Mouse (Mus musculus) heart, postnatal 4 days (tissue): ENCODE results near the gene Olfr1062. TPM values are rescaled to one million over a fixed set of nuclear protein-coding genes. Genes with fewer than 3 reads are reported as not detected.
A peak's percentile ranks its signal among the peaks of the same experiment; 100 is the strongest.
"Not testable (repeated sequence)": the region's sequence is repeated elsewhere in the genome, so short reads cannot be mapped to it uniquely, and the experiment has no call there.

ENCODE experiments used
- DNase-seq: peaks from one replicate; pipeline ENCODE4 v3.0.0; 2021
- total RNA-seq, 2 experiments: library from RNA; stranded (reverse); gene quantifications; 2 replicates each; pipeline ENCODE4 v1.2.3; 2021

The Olfr1062 gene
- total RNA-seq, result not detected

DNA sequence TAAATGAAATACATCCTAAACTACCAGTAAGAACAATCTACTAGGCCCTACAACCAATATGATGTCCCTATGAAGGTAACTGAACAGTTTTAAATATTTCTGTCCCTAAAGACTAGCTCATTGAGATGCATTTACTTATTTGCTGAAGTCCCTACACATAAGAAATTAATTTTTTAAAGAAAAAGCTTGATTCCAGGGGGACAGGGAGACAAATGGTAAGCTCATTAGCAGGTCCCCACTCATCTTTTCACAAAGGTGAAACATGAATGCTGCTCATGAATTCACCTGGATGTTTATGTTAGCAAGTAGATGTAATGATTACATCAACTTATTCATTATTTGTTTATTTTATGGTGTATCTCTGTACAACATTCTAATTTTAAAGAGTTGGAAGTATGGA, at the start of gene Olfr1062:
TSS of gene Olfr1062 (minus strand) at position 101 of the 400 bp plus-strand sequence.
- DNase-seq, result not testable (repeated sequence)

DNA sequence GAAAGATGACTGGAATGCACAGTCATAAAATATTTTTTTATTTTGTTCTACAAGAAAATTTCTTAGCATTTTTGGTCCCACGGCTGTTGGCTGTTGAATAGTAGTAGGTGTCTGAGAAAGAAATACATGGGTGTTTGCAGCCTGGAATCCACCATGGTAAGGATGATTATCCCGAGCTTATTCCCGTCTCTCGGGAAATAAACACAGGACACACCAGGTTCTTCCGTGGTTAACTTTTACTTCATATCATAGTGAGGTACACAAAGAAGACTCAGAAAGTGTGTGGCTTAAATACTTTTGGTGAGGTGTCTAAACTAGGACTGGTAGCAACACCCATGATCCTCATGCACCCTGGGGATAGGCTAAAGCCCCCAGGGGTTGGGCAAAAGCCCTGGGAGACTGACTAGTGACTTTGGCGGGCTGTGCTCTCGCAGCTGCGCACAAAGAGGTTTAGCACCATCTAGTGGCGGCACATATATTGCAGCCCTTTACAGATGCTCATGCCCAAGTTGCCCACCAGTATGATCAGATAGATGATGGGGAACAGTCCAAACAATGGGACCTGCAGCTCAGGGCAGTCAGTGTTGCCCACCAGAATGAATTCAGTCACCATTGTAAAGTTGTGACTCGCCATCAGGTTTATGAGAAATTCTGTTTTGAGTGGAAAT, 38.0 kb upstream of the Olfr1062 start:
- DNase-seq, result peak; percentile 59

GRCm38 (mm10) chr2:86460434-86460833, 33.9 kb upstream of the Olfr1062 start:
- DNase-seq, result no peak

GRCm38 (mm10) chr2:86456169-86456568, 29.6 kb upstream of the Olfr1062 start, which contains the start of gene Olfr1066:
Gene Olfr1066, minus strand, starts transcription at chr2:86456269.
- no peak for DNase-seq

DNA sequence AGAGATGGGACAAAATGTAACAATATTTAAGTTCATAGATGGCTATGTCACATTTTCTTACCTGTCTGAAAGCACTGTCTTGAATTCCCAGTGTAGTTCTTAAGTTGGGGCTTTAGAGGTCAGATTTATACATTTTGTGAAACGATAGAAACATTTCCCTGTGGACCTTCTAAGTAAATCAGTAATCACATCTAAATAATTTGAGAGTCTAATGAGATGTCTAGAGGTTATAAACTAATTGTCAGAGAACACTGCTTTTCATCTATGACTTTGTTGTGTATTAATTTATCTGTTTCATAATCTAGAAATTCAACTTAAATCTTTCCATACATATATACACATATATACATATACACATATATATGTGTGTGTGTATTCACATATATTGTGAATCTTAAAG, 23.9 kb upstream of the Olfr1062 start, which contains the start of gene Olfr1065:
TSS of gene Olfr1065 (minus strand) at position 101 of the 400 bp plus-strand sequence.
- not testable (repeated sequence) for DNase-seq

DNA sequence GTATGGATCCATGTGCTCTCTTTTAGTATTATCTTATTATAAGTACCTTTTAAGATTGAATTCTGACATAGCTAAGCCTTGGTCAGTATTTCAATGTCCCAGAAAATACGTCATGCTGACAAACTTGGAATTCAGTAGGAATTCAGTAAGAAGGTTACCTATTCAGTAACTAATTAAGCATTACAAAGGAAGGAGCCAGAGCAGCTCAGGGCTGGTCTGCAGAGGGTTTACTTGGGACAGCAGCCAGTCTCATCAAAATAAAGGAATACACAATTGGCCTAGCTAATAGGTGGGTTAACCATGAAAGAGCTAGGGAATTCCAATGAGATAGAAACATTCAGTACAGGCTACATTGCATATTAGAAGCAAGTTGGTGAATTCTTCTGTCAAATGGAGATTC, 15.6 kb upstream of the Olfr1062 start:
- DNase-seq, result not testable (repeated sequence)

DNA sequence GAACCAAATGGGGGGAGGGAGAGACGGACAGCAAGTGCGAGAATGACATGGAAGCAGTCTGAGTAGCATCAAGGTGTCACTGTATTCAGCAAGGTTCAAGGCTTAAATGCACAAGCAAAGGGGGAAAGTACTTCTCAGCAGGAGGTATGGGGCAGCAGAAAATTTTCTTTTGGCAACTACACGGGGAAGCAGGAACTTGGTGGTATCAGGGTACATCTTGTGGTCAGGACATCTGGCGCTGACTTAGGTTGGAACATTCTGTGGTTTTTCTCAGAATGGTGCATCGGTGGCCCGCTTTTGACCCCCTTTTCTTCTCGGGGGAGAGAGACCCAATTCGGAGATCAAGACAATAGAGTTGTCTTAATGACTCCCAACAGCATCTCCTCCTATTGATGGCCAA, 2.0 kb upstream of the Olfr1062 start:
- not testable (repeated sequence) for DNase-seq

- DNase-seq, result no peak
Observed at GRCm38 (mm10) chr2:86413950-86414349, 12.6 kb downstream of the Olfr1062 start, which contains the start of gene Olfr1061. Gene Olfr1061, minus strand, starts transcription at chr2:86414050.

DNA sequence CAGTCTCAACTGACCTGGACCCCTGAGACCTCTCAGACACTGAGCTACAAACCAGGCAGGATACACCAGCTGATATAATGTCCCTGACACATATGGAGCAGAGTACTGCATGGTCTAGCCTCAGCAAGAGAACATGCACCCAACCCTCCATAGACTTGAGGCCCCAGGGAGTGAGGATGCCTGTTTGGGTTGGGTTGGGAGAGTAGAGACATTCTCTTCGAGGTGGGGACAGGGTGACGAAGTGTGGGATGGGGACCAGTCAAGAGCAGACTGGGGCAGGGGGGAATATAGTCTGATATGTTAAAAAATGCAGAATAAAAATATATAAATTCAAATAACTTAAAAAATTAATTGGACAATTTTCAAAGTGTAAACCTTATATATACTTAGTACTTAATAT, 31.4 kb downstream of the Olfr1062 start:
- DNase-seq, result no peak

- DNase-seq, result not testable (repeated sequence)
Observed at GRCm38 (mm10) chr2:86388461-86388860, 38.1 kb downstream of the Olfr1062 start, which contains the start of gene Olfr1058. Gene Olfr1058, minus strand, starts transcription at chr2:86388561.

DNA sequence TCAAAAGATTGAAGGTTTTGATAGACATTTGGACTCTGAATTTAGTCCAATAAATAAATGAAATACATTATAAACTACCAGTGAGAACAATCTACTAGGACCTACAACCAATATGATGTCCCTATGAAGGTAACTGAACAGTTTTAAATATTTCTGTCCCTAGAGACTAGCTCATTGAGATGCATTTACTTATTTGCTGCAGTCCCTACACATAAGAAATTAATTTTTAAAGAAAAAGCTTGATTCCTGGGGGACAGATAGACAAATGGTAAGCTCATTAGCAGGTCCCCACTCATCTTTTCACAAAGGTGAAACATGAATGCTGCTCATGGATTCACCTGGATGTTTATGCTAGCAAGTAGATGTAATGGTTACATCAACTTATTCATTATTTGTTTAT, 48.3 kb downstream of the Olfr1062 start, which contains the start of gene Olfr1057:
TSS of gene Olfr1057 (minus strand) at position 101 of the 400 bp plus-strand sequence.
- DNase-seq, result no peak

Other genes with a start within 250 kb of the Olfr1062 start
- not detected for gene Olfr1044, start 248.9 kb downstream of the Olfr1062 start, total RNA-seq
- not detected for gene Olfr52, start 241.1 kb downstream of the Olfr1062 start, total RNA-seq
- not detected for gene Olfr1045, start 223.7 kb downstream of the Olfr1062 start, total RNA-seq
- gene Olfr1046, start 207.4 kb downstream of the Olfr1062 start, total RNA-seq, result not detected
- gene Olfr1047, start 195.3 kb downstream of the Olfr1062 start, total RNA-seq, result not detected
- not detected for gene Olfr1048, start 186.5 kb downstream of the Olfr1062 start, total RNA-seq
- gene Olfr1049, start 168.4 kb downstream of the Olfr1062 start, total RNA-seq, result not detected
- not detected for gene Olfr1051, start 147.7 kb downstream of the Olfr1062 start, total RNA-seq
- not detected for gene Olfr1052, start 134.3 kb downstream of the Olfr1062 start, total RNA-seq
- gene Olfr1053, start 111.5 kb downstream of the Olfr1062 start, total RNA-seq, result not detected
- gene Olfr1054, start 91.3 kb downstream of the Olfr1062 start, total RNA-seq, result not detected
- gene Olfr1055, start 76.5 kb downstream of the Olfr1062 start, total RNA-seq, result not detected
- not detected for gene Olfr1056, start 64.3 kb downstream of the Olfr1062 start, total RNA-seq
- gene Olfr1057, start 48.4 kb downstream of the Olfr1062 start, total RNA-seq, result not detected
- gene Olfr1058, start 38.2 kb downstream of the Olfr1062 start, total RNA-seq, result not detected
- gene Olfr1061, start 12.7 kb downstream of the Olfr1062 start, total RNA-seq, result not detected
- gene Olfr1065, start 23.8 kb upstream of the Olfr1062 start, total RNA-seq, result not detected
- not detected for gene Olfr1066, start 29.5 kb upstream of the Olfr1062 start, total RNA-seq
- not detected for gene Olfr228, start 60.6 kb upstream of the Olfr1062 start, total RNA-seq
- not detected for gene Olfr1076, start 81.7 kb upstream of the Olfr1062 start, total RNA-seq
- not detected for gene Olfr1079, start 115.7 kb upstream of the Olfr1062 start, total RNA-seq
- not detected for gene Olfr1080, start 131.5 kb upstream of the Olfr1062 start, total RNA-seq
- gene Olfr1082, start 172.2 kb upstream of the Olfr1062 start, total RNA-seq, result not detected
- gene Olfr1084, start 213.0 kb upstream of the Olfr1062 start, total RNA-seq, result not detected
- not detected for gene Olfr1085, start 235.3 kb upstream of the Olfr1062 start, total RNA-seq